Mouse (Mus musculus) G1E-ER4 (cell line): ENCODE results near the gene Gm49425. TPM values are rescaled to one million over a fixed set of nuclear protein-coding genes. Genes with fewer than 3 reads are reported as not detected.

Source experiments
- GATA1 ChIP-seq: IDR thresholded peaks from one replicate; pipeline ENCODE4 v1.8.0; 2012; ENCODE audit warnings: low read length, inconsistent platforms
- polyA plus RNA-seq: library from polyadenylated mRNA; stranded (reverse); fragments of >175 nt; gene quantifications from 2 replicates; pipeline ENCODE4 v1.2.3, GENCODE M21; 2012

The Gm49425 gene
- polyA plus RNA-seq, 1 experiment = not detected

DNA sequence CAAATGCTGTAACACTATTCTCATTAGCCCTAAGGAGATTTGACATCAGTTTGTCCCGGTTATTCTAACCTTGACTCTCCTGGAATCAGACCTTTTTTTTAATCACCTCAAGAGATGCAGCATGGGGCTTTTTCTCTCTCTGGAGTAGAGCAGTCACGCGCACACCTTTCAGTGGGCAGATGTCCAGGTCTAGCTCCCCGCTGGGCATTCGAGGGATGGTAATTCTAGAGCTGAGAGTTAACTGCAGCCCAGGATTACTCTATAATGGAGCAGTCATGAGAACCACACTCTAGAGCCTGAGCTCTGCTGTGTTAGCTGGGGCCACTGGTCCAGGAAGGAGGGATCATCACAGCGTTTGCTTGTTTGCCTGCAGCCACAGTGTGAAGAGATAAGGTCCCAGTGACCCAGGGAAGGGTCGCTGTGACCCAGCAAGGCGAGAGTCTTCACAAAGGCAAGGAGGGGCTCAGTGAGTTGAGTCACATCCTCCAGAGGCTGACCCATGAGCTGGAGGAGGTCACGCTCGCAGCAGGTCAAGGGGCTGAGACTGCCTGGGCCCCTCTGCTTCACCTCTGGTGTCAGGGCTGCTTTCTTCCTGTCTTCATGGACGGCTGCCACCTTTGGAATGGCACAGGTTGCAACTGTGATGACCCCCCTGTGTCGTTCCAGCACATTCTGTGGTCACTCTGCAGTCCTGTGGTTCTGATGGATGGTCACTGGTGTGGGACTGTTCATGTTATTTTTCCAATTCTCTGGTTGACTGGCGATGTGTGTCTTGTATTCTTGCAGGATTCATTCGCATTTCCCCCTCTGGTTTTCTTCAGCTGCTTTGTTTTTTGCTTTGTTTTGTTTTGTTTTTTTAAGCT is 9.9 kb downstream of the Gm49425 start:
- no peak for TF ChIP-seq GATA1

DNA sequence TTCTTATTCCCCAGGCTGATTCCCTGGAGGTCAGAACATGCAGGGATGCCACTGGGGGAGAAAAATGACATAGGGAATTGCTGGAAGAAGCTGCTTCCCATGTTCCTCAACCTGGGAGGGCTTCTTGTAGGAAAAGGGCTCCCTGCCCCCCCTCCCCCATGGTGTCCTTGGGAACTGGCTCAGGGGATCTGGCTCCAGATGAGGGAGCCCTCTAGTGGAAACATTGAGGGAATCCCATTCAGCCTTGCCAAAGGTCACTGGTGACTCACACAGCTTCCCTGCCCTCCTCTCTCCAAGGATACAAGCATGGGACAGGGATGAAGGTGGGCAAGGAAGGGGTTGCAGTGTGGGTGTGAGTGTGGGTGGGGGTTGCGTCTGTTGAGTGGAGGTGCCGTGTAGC is 19.9 kb downstream of the Gm49425 start:
- no peak for TF ChIP-seq GATA1

DNA sequence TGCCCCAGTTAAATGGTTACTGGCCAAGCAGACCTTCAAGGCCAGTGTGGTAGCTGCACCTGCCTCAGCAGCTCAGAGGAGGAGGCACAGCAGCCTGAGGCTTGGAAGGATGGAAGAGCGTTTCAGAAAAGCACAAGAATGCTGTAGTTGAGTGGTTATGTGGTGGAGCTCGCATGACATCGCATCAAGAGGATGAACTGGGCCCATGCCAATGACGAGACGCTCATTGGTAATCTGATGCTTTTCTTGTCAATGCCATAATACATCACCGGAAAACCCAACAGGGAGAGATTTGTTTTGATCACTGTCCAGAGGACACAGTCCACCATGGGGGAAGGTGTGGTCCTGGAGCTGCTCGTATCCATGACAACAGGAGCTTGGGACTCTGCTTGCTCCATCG is 21.8 kb downstream of the Gm49425 start:
- TF ChIP-seq GATA1 = no peak

DNA sequence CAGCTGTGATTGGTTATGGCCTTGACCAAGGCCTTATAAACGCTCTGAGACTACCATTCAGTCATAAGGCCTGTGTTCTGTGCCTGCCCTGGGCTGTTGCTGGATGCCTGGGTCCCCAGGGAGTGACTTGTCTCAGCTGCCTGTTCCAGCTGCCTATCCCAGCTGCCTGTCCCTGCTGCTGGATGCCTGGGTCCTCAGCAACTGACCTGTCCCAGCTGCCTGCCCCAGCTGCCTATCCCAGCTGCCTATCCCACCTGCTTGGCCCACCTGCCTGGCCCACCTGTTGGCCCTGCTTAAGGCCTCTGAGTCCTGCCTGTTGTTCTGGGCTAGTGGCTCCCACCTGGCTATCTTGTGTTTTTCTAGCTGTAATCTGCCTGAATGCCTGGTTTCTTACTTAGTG is 22.9 kb downstream of the Gm49425 start:
- no peak for TF ChIP-seq GATA1

DNA sequence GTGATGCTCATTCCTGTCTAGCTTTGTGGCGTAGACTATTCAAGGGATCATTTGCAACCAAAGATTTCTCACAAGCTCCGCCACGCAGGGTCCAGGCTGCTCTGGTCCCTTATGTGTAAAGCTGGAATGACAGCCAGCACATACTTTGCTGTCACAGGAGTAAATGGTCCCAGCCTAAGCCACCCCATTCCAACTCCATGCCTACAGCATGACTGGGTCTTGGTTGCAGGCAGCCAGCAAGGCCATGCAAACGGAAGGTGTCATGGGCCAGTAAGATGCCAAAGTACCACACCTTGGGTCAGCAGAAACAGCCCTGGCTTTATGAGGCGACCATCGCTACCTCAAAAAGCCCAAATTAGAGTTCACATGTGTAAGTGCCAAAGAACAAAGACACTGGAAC is 23.3 kb downstream of the Gm49425 start:
- no peak for TF ChIP-seq GATA1

DNA sequence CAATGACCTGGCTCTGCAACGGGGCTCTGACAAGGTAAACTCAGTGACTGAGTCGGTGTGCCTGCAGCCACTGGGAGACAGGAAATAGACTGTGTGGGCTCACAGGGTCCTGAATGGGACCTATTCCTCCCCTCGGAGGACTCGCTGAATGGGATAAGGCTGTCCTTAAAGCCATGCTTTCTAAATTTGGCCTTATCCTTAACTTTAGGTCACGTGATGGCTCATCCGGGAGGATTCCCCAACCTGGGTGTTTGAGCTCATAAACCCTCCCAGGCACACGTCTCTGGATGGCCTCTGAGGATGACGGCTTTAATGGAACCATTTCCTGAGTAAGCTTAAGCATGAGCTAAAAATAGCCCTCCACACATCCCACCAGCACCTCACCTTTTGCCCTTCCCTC is 24.3 kb downstream of the Gm49425 start:
- TF ChIP-seq GATA1 = no peak

DNA sequence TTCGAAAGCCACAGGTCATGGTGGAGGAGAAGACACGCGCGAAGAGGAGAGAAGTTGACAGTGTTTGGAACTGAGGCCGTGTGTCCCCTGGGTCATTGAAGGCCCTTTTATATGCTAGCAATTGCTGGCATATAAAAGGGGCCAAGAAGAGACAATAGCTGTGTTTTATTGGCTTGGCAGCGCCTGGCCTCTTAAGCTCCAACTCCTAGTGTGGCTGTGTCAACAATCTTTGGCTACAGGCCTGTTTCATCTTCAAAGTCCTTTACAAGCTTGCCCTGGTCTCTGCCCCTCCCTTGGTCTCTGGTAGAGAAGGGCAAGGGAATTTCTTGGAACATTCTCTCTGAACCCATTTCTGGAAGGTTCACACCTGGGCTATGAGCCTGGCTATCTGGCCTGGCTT is 25.6 kb downstream of the Gm49425 start, which contains the start of gene Krt83:
TSS of gene Krt83 (minus strand) at position 82 of the 400 bp plus-strand sequence.
- TF ChIP-seq GATA1 = no peak

DNA sequence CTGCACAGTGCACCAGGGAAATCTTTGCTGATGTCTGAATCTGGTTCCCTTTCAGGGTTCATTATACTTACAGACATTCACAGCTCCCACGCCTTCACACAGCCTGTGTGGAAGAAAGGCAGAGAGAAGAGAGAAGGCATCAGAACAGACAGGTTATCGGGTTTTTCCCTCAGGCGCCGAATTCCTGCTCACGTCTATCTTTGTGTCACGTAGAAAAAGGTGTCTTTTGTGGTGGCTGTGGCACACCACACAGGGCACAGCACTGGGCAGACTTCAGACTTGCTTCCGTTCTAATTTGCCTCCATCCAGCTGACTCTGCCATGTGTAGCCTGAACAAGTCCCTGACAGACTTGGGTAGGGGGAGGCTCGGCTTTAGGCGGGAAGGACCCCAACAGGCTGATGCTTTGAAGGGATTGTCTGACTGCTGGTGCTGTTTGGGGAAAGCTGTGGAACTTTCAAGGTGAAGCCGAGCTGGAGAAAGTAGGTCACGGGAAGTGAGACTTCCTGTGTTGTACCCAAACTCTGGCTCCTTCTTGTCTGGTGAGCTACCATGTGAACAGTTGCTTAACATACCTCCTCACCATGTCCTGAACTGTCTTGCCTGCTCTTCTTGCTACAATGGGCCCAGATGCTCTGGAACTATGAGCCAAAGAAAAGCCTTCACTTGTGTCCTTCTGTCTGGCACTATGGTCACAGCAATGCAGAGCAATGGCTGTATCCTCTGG is 31.0 kb downstream of the Gm49425 start:
- TF ChIP-seq GATA1 = no peak

DNA sequence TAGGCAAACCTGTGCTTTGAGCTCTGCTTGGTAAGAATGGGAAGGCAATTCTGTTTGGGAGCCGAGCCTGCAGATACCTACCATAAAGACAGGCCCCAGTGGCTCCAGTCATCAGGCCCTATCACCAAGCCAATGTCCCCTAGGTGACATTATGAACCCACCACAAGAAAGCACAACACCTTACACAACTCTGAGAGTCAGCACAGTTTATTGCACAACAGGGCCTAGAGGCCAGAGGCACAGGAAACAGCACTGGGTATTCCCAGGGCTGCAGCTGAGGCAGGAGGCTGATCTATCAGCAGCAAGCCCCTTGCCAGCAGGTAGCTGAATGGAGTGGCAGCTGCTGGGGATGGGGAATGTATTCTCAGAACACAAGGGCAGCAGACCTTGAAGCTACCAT is 32.1 kb downstream of the Gm49425 start:
- TF ChIP-seq GATA1 = no peak

DNA sequence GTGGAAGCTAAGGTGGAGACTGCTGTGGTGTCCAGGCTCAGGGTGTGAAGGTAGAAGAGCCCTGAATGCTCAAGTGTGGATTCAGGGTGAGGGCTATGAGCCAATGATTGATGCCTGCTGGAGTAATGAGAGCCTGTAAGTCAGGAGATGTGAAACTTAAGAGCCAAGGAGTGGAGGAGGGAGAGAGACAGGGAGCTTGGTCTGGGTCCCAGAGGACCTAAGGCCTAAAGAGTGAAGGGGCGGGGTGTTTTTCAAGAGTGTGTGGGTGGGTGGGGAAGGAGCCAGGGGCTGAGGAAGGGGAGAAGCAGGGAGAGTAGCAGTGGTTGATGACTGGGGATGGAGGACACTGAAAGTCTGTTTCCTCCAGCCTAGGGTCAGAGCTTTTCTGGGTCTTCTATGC is 33.4 kb downstream of the Gm49425 start:
- no peak for TF ChIP-seq GATA1

DNA sequence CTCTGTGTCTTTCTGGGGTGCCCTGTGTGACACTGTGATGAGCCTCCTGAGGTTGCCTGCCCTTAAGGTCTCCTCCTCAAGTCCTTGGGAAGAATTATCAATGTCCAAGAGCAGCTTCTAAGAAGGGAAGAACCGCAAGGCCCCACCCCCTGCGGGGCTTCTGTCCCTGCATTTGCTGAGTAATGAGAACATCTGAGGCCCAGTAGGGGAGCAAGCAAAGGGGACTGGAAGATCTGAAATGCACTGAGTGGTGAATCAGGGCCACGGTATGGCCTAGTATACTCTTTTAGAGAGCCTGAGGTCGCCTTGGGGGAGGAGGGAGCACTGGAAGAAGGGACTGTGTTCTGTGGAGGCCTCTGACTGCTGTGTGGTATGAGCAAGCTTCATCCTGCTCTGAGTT is 35.0 kb downstream of the Gm49425 start:
- no peak for TF ChIP-seq GATA1

DNA sequence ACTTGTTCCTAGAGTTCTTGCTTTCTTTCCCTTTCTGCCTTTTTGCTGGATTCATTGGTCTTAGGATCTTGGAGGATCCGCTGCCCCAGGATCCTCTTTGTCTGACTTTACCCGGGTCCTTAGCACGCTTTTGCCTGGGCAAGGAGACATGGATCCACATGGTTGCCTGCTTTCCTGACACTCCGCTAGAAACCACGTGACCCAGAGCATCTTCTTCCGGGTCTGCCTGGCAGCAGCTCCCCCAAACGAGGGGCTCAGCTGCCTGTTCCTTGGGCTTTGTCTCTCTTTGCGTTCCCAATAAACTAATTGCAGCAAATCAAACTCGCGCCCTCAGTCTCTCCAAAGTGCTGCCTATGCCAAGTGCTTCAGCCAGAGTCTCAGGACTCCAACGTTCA is 37.4 kb downstream of the Gm49425 start:
- no peak for TF ChIP-seq GATA1

DNA sequence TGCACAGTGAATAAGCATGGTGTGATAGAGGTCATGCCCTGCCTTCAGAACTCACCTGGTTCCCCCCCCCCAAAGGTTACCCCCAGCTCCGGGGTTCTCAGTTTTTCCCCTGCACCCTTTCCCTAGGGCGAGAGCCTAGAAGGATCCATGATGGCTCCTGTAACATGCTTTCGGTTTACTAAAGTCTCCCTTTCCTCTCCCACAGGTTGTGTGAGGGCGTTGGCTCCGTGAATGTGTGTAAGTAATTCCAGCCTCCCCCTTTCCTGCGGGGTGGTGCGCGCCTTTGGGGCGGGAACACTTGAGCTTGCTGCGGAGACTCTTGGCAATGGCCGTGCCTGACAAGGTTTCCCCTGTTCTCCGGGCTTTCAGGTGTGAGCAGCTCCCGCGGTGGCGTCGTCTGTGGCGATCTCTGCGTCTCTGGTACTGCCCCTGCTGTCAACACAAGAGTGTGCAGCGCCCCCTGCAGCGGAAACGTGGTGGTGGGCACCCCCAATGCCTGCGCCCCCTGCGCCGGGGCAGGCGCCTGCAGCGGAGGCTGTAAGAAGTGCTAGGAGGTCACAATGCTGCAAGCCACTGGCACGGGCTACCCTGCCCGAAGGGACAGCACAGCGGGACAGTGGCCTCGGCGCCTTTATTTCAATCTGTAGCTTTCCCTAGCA is 37.9 kb downstream of the Gm49425 start:
- no peak for TF ChIP-seq GATA1

DNA sequence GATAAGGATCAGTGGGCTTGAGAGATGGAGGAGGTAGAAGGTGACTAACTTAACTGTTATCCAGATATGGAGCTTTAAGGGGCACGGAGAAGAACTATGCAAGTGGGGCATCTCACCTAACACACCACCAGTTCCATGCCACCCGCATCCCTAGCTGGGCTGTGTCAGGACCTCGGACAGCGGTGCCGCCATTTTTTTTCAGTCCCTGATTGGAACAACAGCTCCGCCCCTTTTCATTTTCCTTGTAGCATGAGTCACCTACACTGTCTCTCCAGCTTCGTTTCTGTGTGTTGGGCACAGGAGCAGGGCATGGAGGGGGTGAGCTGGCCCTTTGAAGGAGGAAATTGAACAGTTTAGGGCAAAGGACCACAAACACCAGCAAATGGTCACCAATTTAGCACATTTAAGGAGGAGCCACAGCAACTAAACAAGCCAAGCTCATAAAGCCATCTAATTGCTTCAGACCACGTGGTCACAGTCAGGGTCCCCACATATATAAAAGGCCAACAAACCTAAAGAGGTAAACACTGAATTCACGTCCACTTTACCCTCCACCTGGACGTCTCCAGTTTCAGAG is 44.0 kb downstream of the Gm49425 start, which contains the start of gene Krt86:
TSS of gene Krt86 (plus strand) at position 527 of the 577 bp plus-strand sequence.
- TF ChIP-seq GATA1 = no peak

DNA sequence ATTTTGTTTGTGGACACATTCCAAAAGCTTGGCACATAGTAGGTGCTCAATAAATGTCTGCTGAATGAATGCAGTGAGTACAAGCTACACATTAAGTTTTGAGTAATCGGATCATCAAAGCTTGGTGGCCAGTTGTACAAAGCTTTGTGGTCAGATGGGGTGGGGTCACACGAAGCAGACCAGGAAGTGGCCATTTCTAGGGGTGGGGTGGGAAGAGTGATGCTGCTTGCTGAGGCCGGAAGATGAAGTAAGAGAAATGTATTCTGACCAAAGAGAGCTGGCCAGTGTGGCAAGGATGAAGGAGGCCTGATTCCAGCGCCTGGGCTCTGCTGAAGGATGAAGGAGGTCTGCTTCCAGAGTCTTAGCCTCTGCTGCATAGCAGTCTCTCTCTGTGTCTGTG is 48.0 kb downstream of the Gm49425 start:
- TF ChIP-seq GATA1 = no peak

Other genes starting within 250 kb of the Gm49425 start
- gene Atg101, start 233.0 kb downstream of the Gm49425 start, polyA plus RNA-seq = 39.0 and 53.7 TPM in 2 replicates
- not detected in 2 replicates for gene 6030408B16Rik, start 224.0 kb downstream of the Gm49425 start, polyA plus RNA-seq
- not detected in 2 replicates for gene Krt80, start 147.1 kb downstream of the Gm49425 start, polyA plus RNA-seq
- gene Krt7, start 106.2 kb downstream of the Gm49425 start, polyA plus RNA-seq = not detected in 2 replicates
- not detected in 2 replicates for gene Krt87, start 78.5 kb downstream of the Gm49425 start, polyA plus RNA-seq
- gene Krt88, start 69.5 kb downstream of the Gm49425 start, polyA plus RNA-seq = not detected in 2 replicates
- gene Krt81, start 53.5 kb downstream of the Gm49425 start, polyA plus RNA-seq = not detected in 2 replicates
- gene Krt86, start 43.8 kb downstream of the Gm49425 start, polyA plus RNA-seq = not detected in 2 replicates
- gene Krt83, start 25.7 kb downstream of the Gm49425 start, polyA plus RNA-seq = not detected in 2 replicates
- gene Krt84, start 15.6 kb upstream of the Gm49425 start, polyA plus RNA-seq = not detected in 2 replicates
- not detected in 2 replicates for gene Krt82, start 33.4 kb upstream of the Gm49425 start, polyA plus RNA-seq
- not detected in 2 replicates for gene Krt90, start 45.7 kb upstream of the Gm49425 start, polyA plus RNA-seq
- gene Krt75, start 56.6 kb upstream of the Gm49425 start, polyA plus RNA-seq = not detected in 2 replicates
- gene Gm5414, start 110.9 kb upstream of the Gm49425 start, polyA plus RNA-seq = not detected in 2 replicates
- not detected in 2 replicates for gene Gm5478, start 130.1 kb upstream of the Gm49425 start, polyA plus RNA-seq
- gene Krt6b, start 163.0 kb upstream of the Gm49425 start, polyA plus RNA-seq = not detected in 2 replicates
- gene Krt6a, start 177.0 kb upstream of the Gm49425 start, polyA plus RNA-seq = not detected in 2 replicates
- not detected in 2 replicates for gene Krt5, start 195.6 kb upstream of the Gm49425 start, polyA plus RNA-seq
- not detected in 2 replicates for gene Krt71, start 225.8 kb upstream of the Gm49425 start, polyA plus RNA-seq